Mouse (Mus musculus): ENCODE measurements around the gene Flad1. TPM values are rescaled to one million over a fixed set of nuclear protein-coding genes. Genes with fewer than 3 reads are reported as not detected.

Gene Flad1
- polyA plus RNA-seq, 1 experiment from 2014 or later = 35.0 TPM

DNA sequence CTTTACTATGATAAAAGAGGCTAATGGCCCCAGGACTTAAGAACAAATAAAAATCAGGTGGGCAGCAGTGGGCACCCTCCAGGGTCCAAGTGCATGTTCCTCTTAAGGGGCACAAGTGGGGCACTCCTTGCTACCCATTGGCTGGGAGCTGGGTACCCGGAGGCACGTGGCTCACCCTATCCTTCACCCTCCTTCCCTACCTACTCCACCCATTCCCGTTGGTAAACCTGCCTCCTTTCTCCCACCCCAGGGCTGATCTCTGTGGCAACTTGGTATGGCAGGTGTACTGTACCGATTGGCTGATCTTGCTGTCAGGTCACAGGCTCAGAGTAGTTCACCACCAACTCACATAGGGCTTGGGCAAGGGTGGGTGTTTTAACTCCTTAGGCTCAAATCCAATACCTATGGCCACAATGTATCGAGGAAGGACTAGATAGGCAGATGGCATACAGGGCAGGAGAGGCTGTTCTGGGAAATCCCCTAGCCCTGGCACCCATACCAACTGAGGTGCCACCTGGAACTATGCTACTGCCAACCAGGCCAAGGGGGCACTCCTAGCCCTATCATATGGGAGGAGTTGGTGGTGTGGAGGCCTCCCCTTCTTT lies 27.9 kb downstream of the Flad1 start:
- no peak overlapping the region for H3K4me2 ChIP-seq (replicated peaks; ENCODE audit: low read depth, low read length)
- no peaks in the 10 kb centered on the region for H3K27me3 ChIP-seq (ENCODE audit: insufficient read depth, low read length)
- peaks cover 12% of the 10 kb centered on the region; the same call in 1 of the 2 replicates for H3K36me3 ChIP-seq (ENCODE audit: insufficient read depth, low read length)
- WGBS = 87% methylated on average over 5 of the region's 5 CpGs
- no peak overlapping the region for H3K9ac ChIP-seq (replicated peaks; ENCODE audit: low read length)
- no peaks in the 10 kb centered on the region for H3K9me3 ChIP-seq (ENCODE audit: low read length)
- H3K27ac ChIP-seq (ENCODE audit: low read length) = no peak overlapping the region
- H3K4me1 ChIP-seq (ENCODE audit: insufficient read depth, low read length) = peaks cover 34% of the 10 kb centered on the region
- ATAC-seq (ENCODE audit: low FRiP score, low TSS enrichment) = no peak
- no peak overlapping the region for H3K4me3 ChIP-seq (ENCODE audit: low read length)

DNA sequence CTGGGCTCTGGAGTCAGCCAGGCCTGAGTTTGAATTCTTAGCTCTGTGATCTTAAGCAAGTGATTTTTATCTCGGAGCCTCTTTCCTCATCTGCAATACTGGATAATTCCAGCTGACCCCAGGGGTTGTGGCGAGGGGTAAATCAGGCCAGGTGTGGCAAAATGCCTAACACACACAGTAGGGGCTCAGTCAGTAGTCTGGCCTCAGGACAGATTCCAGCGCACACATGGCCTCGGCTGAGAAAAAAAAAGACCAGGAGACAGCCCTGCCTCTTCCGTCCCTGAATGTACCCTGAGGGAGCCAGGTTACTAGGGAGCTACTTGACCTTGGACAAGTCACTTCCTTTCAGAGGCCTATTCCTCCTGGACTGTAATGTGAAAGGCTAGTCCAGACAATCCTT lies 28.7 kb downstream of the Flad1 start:
- no peaks in the 10 kb centered on the region for H3K9me3 ChIP-seq (ENCODE audit: low read length)
- ATAC-seq (ENCODE audit: low FRiP score, low TSS enrichment) = no peak
- peaks cover 12% of the 10 kb centered on the region; the same call in 1 of the 2 replicates for H3K36me3 ChIP-seq (ENCODE audit: insufficient read depth, low read length)
- H3K27me3 ChIP-seq (ENCODE audit: insufficient read depth, low read length) = no peaks in the 10 kb centered on the region
- H3K4me3 ChIP-seq (ENCODE audit: low read length) = no peak overlapping the region
- no peak overlapping the region for H3K9ac ChIP-seq (replicated peaks; ENCODE audit: low read length)
- 78% methylated on average over 5 of the region's 5 CpGs for WGBS
- H3K4me1 ChIP-seq (ENCODE audit: insufficient read depth, low read length) = peaks cover 38% of the 10 kb centered on the region
- H3K4me2 ChIP-seq (replicated peaks; ENCODE audit: low read depth, low read length) = no peak overlapping the region
- no peak overlapping the region for H3K27ac ChIP-seq (ENCODE audit: low read length)

DNA sequence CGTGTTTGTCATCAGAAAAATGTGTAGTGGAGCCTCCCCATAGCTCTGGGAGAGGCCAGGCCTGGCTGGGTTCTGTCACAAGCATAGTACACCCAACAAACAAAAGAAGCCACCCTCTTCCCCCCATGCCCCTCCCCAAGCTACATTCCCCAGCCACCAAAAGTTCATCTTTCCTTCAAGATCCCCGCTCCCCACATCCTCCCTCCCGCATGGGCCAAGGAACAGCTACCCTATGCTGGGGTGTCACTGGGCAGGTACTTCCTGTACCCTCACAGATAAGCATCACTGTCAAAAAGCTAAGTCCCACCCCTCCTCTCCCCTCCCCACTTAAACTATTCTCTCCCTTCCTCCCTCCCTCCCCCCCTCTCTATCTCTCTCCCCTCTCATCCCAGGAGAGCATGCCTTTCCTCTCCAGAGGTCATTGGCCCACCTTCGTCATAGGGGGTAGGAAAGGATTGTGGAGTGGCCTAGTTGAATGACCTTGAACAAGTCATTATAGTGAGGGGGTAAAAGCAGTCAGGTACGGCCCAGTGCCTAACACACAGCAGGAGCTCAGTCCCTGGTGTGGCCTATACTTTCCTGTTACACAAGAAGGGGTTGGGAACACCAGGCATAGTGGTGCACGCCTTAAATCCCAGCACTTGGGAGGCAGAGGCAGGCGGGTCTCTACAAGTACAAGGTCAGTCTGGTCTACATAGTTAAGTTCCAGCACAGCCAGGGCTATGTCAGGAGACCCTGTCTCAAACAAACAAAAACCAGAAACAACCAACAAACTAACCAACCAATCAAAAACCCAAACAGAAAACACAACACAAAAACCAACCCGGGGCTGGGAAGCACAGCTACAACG lies 29.4 kb downstream of the Flad1 start:
- Histone ChIP-seq H3K4me1 (ENCODE audit: insufficient read depth, low read length) (peaks cover 36% of the 10 kb centered on the region), H3K9ac (replicated peaks; ENCODE audit: low read length) (no peak overlapping the region), H3K4me3 (ENCODE audit: low read length) (no peak overlapping the region), H3K4me2 (replicated peaks; ENCODE audit: low read depth, low read length) (no peak overlapping the region), H3K9me3 (ENCODE audit: low read length) (no peaks in the 10 kb centered on the region), H3K36me3 (ENCODE audit: insufficient read depth, low read length) (peaks cover 12% of the 10 kb centered on the region; the same call in 1 of the 2 replicates), H3K27ac (ENCODE audit: low read length) (no peak overlapping the region), H3K27me3 (ENCODE audit: insufficient read depth, low read length) (no peaks in the 10 kb centered on the region)
- no peak for ATAC-seq (ENCODE audit: low FRiP score, low TSS enrichment)
- 88% methylated on average over 9 of the region's 9 CpGs for WGBS

DNA sequence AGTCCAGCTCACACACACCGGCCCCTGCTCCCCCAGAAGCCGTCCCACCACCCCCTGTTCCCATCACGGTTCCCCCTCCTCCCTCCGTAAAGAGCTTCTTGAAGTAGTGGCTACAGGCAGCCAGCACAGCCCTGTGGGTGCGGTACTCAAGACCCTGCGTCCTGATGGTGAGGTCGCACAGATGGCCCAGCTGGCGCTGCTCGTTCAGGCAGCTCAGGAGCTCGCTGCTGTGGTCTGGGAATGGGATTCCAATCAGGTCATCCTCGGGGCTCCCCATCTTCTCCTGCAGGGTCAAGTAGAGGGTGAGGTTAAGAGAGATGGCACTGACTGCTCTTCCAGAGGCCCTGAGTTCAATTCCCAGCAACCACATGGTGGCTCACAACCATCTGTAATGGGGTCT lies 30.4 kb downstream of the Flad1 start:
- Histone ChIP-seq H3K9ac (replicated peaks; ENCODE audit: low read length) (no peak overlapping the region), H3K4me3 (ENCODE audit: low read length) (no peak overlapping the region), H3K4me2 (replicated peaks; ENCODE audit: low read depth, low read length) (no peak overlapping the region), H3K36me3 (ENCODE audit: insufficient read depth, low read length) (peaks cover 12% of the 10 kb centered on the region; the same call in 1 of the 2 replicates), H3K27ac (ENCODE audit: low read length) (no peak overlapping the region), H3K27me3 (ENCODE audit: insufficient read depth, low read length) (no peaks in the 10 kb centered on the region), H3K9me3 (ENCODE audit: low read length) (no peaks in the 10 kb centered on the region), H3K4me1 (ENCODE audit: insufficient read depth, low read length) (peaks cover 26% of the 10 kb centered on the region)
- ATAC-seq (ENCODE audit: low FRiP score, low TSS enrichment) = no peak
- WGBS = 81% methylated on average over 11 of the region's 11 CpGs

DNA sequence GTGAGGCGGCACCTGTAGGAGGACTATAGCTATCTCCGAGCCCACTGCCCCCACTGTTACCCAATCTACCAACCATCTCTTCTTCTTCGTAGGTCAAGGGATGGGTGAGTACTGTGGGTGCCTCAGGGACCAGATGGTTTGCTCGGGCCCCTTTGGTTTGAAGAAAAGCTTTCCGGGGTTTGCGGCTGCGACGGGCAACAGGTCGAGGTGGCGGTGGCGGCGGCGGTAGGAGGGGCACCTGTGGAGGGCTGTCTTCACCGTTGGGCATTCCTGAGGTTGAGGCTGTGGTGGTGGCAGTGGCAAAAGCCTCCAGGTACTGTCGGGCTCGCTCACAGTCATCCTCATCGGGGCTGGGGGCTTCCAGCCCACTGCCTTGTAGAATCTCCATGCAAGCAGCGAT lies 31.0 kb downstream of the Flad1 start:
- H3K9ac ChIP-seq (replicated peaks; ENCODE audit: low read length) = no peak overlapping the region
- peaks cover 24% of the 10 kb centered on the region for H3K4me1 ChIP-seq (ENCODE audit: insufficient read depth, low read length)
- no peak for ATAC-seq (ENCODE audit: low FRiP score, low TSS enrichment)
- no peak overlapping the region for H3K4me3 ChIP-seq (ENCODE audit: low read length)
- H3K27me3 ChIP-seq (ENCODE audit: insufficient read depth, low read length) = no peaks in the 10 kb centered on the region
- 94% methylated on average over 18 of the region's 18 CpGs for WGBS
- H3K9me3 ChIP-seq (ENCODE audit: low read length) = no peaks in the 10 kb centered on the region
- no peak overlapping the region for H3K4me2 ChIP-seq (replicated peaks; ENCODE audit: low read depth, low read length)
- peaks cover 12% of the 10 kb centered on the region; the same call in 1 of the 2 replicates for H3K36me3 ChIP-seq (ENCODE audit: insufficient read depth, low read length)
- H3K27ac ChIP-seq (ENCODE audit: low read length) = no peak overlapping the region

DNA sequence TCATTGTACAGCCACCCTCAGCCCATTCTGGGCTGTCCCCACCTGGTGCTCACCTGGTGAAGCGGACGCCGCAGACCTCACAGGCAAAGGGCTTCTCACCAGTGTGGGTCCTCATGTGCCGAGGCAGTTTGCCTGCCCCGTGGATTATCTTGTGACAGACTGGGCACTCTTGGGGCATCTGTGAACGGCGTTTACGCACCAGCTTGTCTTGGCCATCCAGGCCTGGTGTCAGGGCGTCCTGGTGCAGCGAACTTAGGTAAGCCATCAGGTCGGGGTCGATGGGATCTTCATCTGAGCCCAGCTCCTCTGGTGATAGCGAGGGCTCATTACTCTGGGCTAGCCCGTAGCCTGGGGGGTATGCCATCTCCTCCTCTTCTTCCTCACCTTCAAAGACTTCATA lies 31.4 kb downstream of the Flad1 start:
- H3K9ac ChIP-seq (replicated peaks; ENCODE audit: low read length) = no peak overlapping the region
- peaks cover 20% of the 10 kb centered on the region for H3K4me1 ChIP-seq (ENCODE audit: insufficient read depth, low read length)
- H3K27ac ChIP-seq (ENCODE audit: low read length) = no peak overlapping the region
- WGBS = 94% methylated on average over 14 of the region's 14 CpGs
- no peak overlapping the region for H3K4me2 ChIP-seq (replicated peaks; ENCODE audit: low read depth, low read length)
- ATAC-seq (ENCODE audit: low FRiP score, low TSS enrichment) = no peak
- H3K9me3 ChIP-seq (ENCODE audit: low read length) = no peaks in the 10 kb centered on the region
- no peak overlapping the region for H3K4me3 ChIP-seq (ENCODE audit: low read length)
- H3K36me3 ChIP-seq (ENCODE audit: insufficient read depth, low read length) = peaks cover 12% of the 10 kb centered on the region; the same call in 1 of the 2 replicates
- no peaks in the 10 kb centered on the region for H3K27me3 ChIP-seq (ENCODE audit: insufficient read depth, low read length)

DNA sequence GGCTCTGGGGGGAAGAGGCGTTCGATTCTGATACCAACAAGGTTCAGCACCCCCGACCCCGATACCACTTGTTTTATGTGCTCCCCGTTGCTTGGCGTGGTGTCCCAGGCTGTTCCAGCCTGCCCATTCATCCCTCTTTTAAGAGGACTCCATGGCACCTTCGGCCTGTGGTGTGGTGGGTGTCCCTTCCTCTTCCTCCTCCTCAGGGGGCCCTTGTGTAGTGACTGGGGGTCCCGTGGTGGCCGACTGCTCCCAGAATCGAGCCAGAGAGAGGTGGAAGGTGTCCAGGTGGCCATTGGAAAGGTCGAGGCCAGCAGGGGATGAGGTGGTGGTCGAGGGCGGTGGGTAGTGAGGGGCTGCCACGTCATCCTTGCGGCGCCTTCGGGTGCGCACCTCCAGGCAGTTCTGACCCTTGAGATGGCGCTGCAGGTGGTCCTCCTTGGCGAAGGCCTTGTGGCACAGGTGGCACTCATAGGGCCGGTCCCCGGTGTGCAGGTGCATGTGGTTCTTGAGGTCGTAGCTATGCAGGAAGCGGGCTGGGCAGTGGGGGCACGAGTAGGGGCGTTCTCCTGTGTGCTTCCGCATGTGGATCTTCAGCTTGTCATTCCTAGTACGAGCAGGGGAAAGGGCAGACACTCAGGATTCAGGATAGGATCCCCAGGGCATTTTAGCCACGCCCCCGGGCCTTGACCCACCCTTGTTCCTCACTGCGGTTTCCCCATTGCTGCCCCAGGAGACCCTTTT lies 32.1 kb downstream of the Flad1 start:
- peaks cover 12% of the 10 kb centered on the region; the same call in 1 of the 2 replicates for H3K36me3 ChIP-seq (ENCODE audit: insufficient read depth, low read length)
- H3K4me3 ChIP-seq (ENCODE audit: low read length) = no peak overlapping the region
- ATAC-seq (ENCODE audit: low FRiP score, low TSS enrichment) = no peak
- no peak overlapping the region; the same call in 1 of the 2 replicates for H3K9ac ChIP-seq (replicated peaks; ENCODE audit: low read length)
- H3K27ac ChIP-seq (ENCODE audit: low read length) = no peak overlapping the region; the same call in 1 of the 2 replicates
- peaks cover 13% of the 10 kb centered on the region for H3K4me1 ChIP-seq (ENCODE audit: insufficient read depth, low read length)
- no peaks in the 10 kb centered on the region for H3K9me3 ChIP-seq (ENCODE audit: low read length)
- WGBS = 89% methylated on average over 31 of the region's 31 CpGs
- peak overlapping the region; percentile 62; the same call in 1 of the 2 replicates for H3K4me2 ChIP-seq (replicated peaks; ENCODE audit: low read depth, low read length)
- H3K27me3 ChIP-seq (ENCODE audit: insufficient read depth, low read length) = no peaks in the 10 kb centered on the region

DNA sequence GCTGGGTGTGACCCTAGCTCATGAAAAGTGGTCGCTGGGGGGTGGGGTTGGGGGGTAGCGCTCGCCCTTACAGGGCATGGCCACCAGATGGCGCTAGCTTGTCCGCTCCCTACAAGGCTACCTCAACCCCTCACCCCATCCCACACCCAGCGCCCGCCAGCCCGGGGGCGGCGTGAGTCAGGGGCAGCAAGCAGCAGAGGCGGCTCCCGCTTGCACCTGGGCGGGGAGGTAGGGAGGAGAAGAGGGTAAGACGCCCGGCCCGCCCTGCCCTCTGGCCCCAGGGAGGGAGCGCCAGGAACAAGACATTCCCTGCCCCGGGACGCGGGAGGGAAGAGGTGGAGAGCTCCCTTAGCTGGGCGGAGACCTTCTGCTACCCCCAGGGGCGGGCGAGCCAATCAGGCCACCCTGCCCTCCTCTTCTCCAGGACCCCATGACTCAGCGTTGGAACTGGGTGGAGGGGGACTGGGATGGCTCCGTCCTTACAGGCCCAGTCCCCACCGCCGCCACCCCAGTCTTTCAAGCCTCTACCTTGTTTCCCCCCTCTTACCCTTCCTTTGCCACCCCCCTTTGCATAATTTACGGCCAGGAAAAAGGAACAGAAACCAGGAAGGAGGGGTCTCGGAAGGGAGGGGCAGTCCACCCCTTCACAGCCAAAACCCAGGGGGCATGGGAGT lies 33.1 kb downstream of the Flad1 start:
- ATAC-seq (ENCODE audit: low FRiP score, low TSS enrichment) = peak; percentile 92
- Histone ChIP-seq H3K9me3 (ENCODE audit: low read length) (no peaks in the 10 kb centered on the region), H3K4me2 (replicated peaks; ENCODE audit: low read depth, low read length) (peak overlapping the region; percentile 62), H3K27ac (ENCODE audit: low read length) (peak overlapping the region; percentile 51), H3K36me3 (ENCODE audit: insufficient read depth, low read length) (peaks cover 12% of the 10 kb centered on the region; the same call in 1 of the 2 replicates), H3K9ac (replicated peaks; ENCODE audit: low read length) (peak overlapping the region; percentile 72), H3K4me3 (ENCODE audit: low read length) (peak overlapping the region; percentile 54), H3K27me3 (ENCODE audit: insufficient read depth, low read length) (no peaks in the 10 kb centered on the region), H3K4me1 (ENCODE audit: insufficient read depth, low read length) (peaks cover 13% of the 10 kb centered on the region)
- under 1% methylated on average over 28 of the region's 29 CpGs for WGBS

DNA sequence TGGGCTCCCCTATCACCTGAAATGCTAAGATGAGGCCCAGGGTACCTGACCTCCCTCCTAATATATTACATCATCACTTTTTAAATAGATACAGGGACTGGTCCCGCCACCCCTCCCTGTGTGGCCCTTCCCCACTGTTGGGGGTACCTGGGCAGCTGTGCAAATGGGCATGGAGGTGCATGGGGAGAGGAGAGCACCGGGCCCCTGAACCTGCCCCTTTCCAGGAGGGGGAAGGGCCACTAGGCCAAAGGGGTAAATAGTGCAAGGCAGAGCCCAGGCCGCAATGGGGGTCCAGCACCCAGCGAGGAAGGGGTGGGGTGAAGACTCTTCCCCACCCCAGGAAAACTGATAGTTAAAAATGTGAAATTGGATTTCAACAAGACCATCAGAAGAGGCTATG lies 33.8 kb downstream of the Flad1 start:
- Histone ChIP-seq H3K27ac (ENCODE audit: low read length) (no peak overlapping the region), H3K27me3 (ENCODE audit: insufficient read depth, low read length) (no peaks in the 10 kb centered on the region), H3K36me3 (ENCODE audit: insufficient read depth, low read length) (peaks cover 12% of the 10 kb centered on the region; the same call in 1 of the 2 replicates), H3K4me1 (ENCODE audit: insufficient read depth, low read length) (peaks cover 13% of the 10 kb centered on the region), H3K9me3 (ENCODE audit: low read length) (no peaks in the 10 kb centered on the region), H3K4me2 (replicated peaks; ENCODE audit: low read depth, low read length) (peak overlapping the region; percentile 62), H3K9ac (replicated peaks; ENCODE audit: low read length) (peak overlapping the region; percentile 72), H3K4me3 (ENCODE audit: low read length) (peak overlapping the region; percentile 54; the same call in 1 of the 2 replicates)
- peak; percentile 13 for ATAC-seq (ENCODE audit: low FRiP score, low TSS enrichment)
- 78% methylated on average over 4 of the region's 4 CpGs for WGBS

All from kidney, embryonic 16.5 days (tissue).